Mouse (Mus musculus): ENCODE measurements around the gene Olfr323.

DNA sequence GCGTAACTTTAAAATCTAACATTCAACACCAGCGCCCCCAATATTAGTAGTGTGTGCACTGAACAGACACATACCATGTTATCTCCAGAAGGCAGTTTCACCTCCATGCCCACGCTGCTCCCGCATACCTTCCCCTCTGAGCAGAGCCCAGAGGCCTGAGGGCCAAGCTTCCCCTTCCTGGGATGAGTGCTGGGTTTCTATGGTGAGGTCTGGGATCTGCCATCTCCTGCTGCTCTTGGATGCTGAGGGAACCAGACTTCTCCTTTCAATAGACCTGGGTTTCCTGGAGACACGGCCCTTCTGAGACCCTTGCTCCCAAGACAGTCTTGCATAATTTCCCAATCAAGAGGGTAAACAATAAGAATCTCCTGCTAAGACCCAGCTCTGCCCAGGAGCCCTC is at the start of gene Olfr323:
- TF ChIP-seq CTCF (conservative IDR thresholded peaks at IDR 0.05 in 1 of 2, IDR thresholded peaks at IDR 0.05 in 1 of 2; ENCODE audit: low read depth in 2 of 2, low read length in 2 of 2) (no peak), MAFK (IDR thresholded peaks at IDR 0.05; ENCODE audit: insufficient replicate concordance, low read length) (no peak), ZC3H11A (IDR thresholded peaks at IDR 0.05; ENCODE audit: low read depth, low read length) (no peak), GABPA (IDR thresholded peaks at IDR 0.05; ENCODE audit: insufficient replicate concordance, low read depth, low read length) (no peak), ZNF384 (IDR thresholded peaks at IDR 0.05; ENCODE audit: low read depth, low read length) (no peak), CHD1 (IDR thresholded peaks at IDR 0.05; ENCODE audit: low read depth, low read length) (no peak), RCOR1 (conservative IDR thresholded peaks at IDR 0.05; ENCODE audit: low read depth, low read length) (no peak), TCF12 (IDR thresholded peaks at IDR 0.05; ENCODE audit: low read depth, low read length) (no peak), EP300 (IDR thresholded peaks at IDR 0.05; ENCODE audit: low read length) (no peak), SMC3 (IDR thresholded peaks at IDR 0.05; ENCODE audit: low read depth, low read length) (no peak), MYC (IDR thresholded peaks at IDR 0.05; ENCODE audit: low read depth, low read length) (no peak), POLR2A (IDR thresholded peaks at IDR 0.05; ENCODE audit: low read depth, low read length) (no peak), MAZ (IDR thresholded peaks at IDR 0.05; ENCODE audit: low read depth, low read length) (no peak), JUN (IDR thresholded peaks at IDR 0.05; ENCODE audit: insufficient read depth, low read depth, low read length) (no peak)

Measured in CH12.LX (cell line).